Mouse (Mus musculus): Measurements from ENCODE around the gene Pnmal2. TPM values are rescaled to one million over a fixed set of nuclear protein-coding genes. Genes with fewer than 3 reads are reported as not detected.

The Pnmal2 gene
- polyA plus RNA-seq, 1 experiment from 2014 or later = 146 TPM

Other genes starting within 250 kb of the Pnmal2 start
- gene Ceacam9, start 222.8 kb upstream of the Pnmal2 start, polyA plus RNA-seq (2015; fragmentation: Nextera tagmentation; extraction: Ambion mirVana) = 0.33 and 0.51 TPM in 2 replicates
- gene Ap2s1, start 206.3 kb upstream of the Pnmal2 start, polyA plus RNA-seq (2015; fragmentation: Nextera tagmentation; extraction: Ambion mirVana) = 447 and 505 TPM in 2 replicates
- 9.6 and 11.5 TPM in 2 replicates for gene Slc1a5, start 163.3 kb upstream of the Pnmal2 start, polyA plus RNA-seq (2015; fragmentation: Nextera tagmentation; extraction: Ambion mirVana)
- 159 and 170 TPM in 2 replicates for gene Strn4, start 128.8 kb upstream of the Pnmal2 start, polyA plus RNA-seq (2015; fragmentation: Nextera tagmentation; extraction: Ambion mirVana)
- gene Fkrp, start 128.0 kb upstream of the Pnmal2 start, polyA plus RNA-seq (2015; fragmentation: Nextera tagmentation; extraction: Ambion mirVana) = 46.9 and 48.4 TPM in 2 replicates
- 5.2 and 6.5 TPM in 2 replicates for gene Prkd2, start 101.8 kb upstream of the Pnmal2 start, polyA plus RNA-seq (2015; fragmentation: Nextera tagmentation; extraction: Ambion mirVana)
- 2.9 and 3.5 TPM in 2 replicates for gene Dact3, start 69.4 kb upstream of the Pnmal2 start, polyA plus RNA-seq (2015; fragmentation: Nextera tagmentation; extraction: Ambion mirVana)
- 1.5 and 1.6 TPM in 2 replicates for gene Gng8, start 52.9 kb upstream of the Pnmal2 start, polyA plus RNA-seq (2015; fragmentation: Nextera tagmentation; extraction: Ambion mirVana)
- gene Ptgir, start 38.2 kb upstream of the Pnmal2 start, polyA plus RNA-seq (2015; fragmentation: Nextera tagmentation; extraction: Ambion mirVana) = 0.14 and 0.26 TPM in 2 replicates
- gene Calm3, start 20.6 kb upstream of the Pnmal2 start, polyA plus RNA-seq (2015; fragmentation: Nextera tagmentation; extraction: Ambion mirVana) = 419 and 442 TPM in 2 replicates
- 57.4 and 58.3 TPM in 2 replicates for gene Pnmal1, start 15.0 kb downstream of the Pnmal2 start, polyA plus RNA-seq (2015; fragmentation: Nextera tagmentation; extraction: Ambion mirVana)
- gene Gm42372, start 38.4 kb downstream of the Pnmal2 start, polyA plus RNA-seq (2015; fragmentation: Nextera tagmentation; extraction: Ambion mirVana) = 5.7 and 7.4 TPM in 2 replicates
- 7.9 and 9.9 TPM in 2 replicates for gene Ccdc8, start 48.0 kb downstream of the Pnmal2 start, polyA plus RNA-seq (2015; fragmentation: Nextera tagmentation; extraction: Ambion mirVana)
- 132 and 138 TPM in 2 replicates for gene Ppp5c, start 83.2 kb downstream of the Pnmal2 start, polyA plus RNA-seq (2015; fragmentation: Nextera tagmentation; extraction: Ambion mirVana)
- 6.9 and 8.9 TPM in 2 replicates for gene Hif3a, start 117.7 kb downstream of the Pnmal2 start, polyA plus RNA-seq (2015; fragmentation: Nextera tagmentation; extraction: Ambion mirVana)
- gene Psg16, start 129.4 kb downstream of the Pnmal2 start, polyA plus RNA-seq (2015; fragmentation: Nextera tagmentation; extraction: Ambion mirVana) = 5.0 and 5.6 TPM in 2 replicates
- gene Ceacam3, start 205.6 kb downstream of the Pnmal2 start, polyA plus RNA-seq (2015; fragmentation: Nextera tagmentation; extraction: Ambion mirVana) = 0.06 TPM in 1 of 2 replicates, not detected in the other

Data from hindbrain, embryonic 16.5 days (tissue).